Mouse (Mus musculus) cerebellum, adult 2 months (tissue): ENCODE results near the gene Mrps14. TPM values are rescaled to one million over a fixed set of nuclear protein-coding genes. Genes with fewer than 3 reads are reported as not detected.
A peak's percentile ranks its signal among the peaks of the same experiment; 100 is the strongest.

Source experiments
- DNase-seq, 2 experiments: peaks; one replicate each; pipeline ENCODE4 v3.0.0; 2021
- H3K27ac ChIP-seq: fragments of 200-500 bp; 2 replicates; pipeline ENCODE4 v1.5.1; 2012; ENCODE audit warnings: low read length, control low read depth, inconsistent platforms; ENCODE audit not compliant: insufficient read depth
- H3K27me3 ChIP-seq: fragments of 200-500 bp; 2 replicates; pipeline ENCODE4 v1.6.1; 2012; ENCODE audit warnings: inconsistent platforms, mild to moderate bottlenecking, low read length, moderate library complexity; ENCODE audit not compliant: control insufficient read depth, insufficient read depth
- H3K4me1 ChIP-seq: fragments of 200-500 bp; 2 replicates; pipeline ENCODE4 v1.6.1; 2011; ENCODE audit warnings: low read length; ENCODE audit not compliant: control insufficient read depth, insufficient read depth
- H3K4me3 ChIP-seq: fragments of 200-500 bp; replicated peaks from 2 replicates; pipeline ENCODE3; 2011; ENCODE audit warnings: mild to moderate bottlenecking, low read depth, low read length, control low read depth; ENCODE audit not compliant: insufficient read depth
- CTCF ChIP-seq: fragments of 200-500 bp; IDR thresholded peaks from 2 replicates; pipeline ENCODE4 v1.5.1; 2011; ENCODE audit warnings: low read depth, mild to moderate bottlenecking, control low read depth, low read length, moderate library complexity, borderline replicate concordance; ENCODE audit not compliant: insufficient read depth
- POLR2A ChIP-seq: fragments of 200-500 bp; IDR thresholded peaks from 2 replicates; pipeline ENCODE4 v1.6.1; 2011; ENCODE audit warnings: low read length, control low read depth, borderline replicate concordance; ENCODE audit not compliant: insufficient read depth
- whole genome bisulfite sequencing: fragments of 180-500 bp; shearing (Covaris S2); methylation state at CpG from one replicate; pipeline ENCODE4 v1.1.7; 2018; 5-methylcytosine and 5-hydroxymethylcytosine counted together
- polyA plus RNA-seq: library from polyadenylated mRNA; depleted of rRNA; stranded (reverse); fragments of >200 nt; gene quantifications from 2 replicates; pipeline ENCODE4 v1.2.3, GENCODE M21; 2012; rRNA removed

Mrps14 gene
- polyA plus RNA-seq, 1 experiment, result 56.0 TPM

GRCm38 (mm10) chr1:160246844-160247243 is 51.8 kb downstream of the Mrps14 start:
- peak in 1 of 2 experiments; percentile 49 for DNase-seq
- TF ChIP-seq POLR2A (no peak), CTCF (no peak)
- no peaks in the 10 kb centered on the region for H3K27me3 ChIP-seq
- 46% methylated on average over 4 of the region's 4 CpGs for whole genome bisulfite sequencing
- H3K4me3 ChIP-seq, result no peak overlapping the region
- no peak overlapping the region for H3K27ac ChIP-seq
- peaks cover 7% of the 10 kb centered on the region; the same call in 1 of the 2 replicates for H3K4me1 ChIP-seq

- WGBS, result 86% methylated on average over 9 of the region's 9 CpGs
- TF ChIP-seq POLR2A (no peak), CTCF (no peak)
- DNase-seq, result no peak
- peaks cover 7% of the 10 kb centered on the region; the same call in 1 of the 2 replicates for H3K4me1 ChIP-seq
- H3K27me3 ChIP-seq, result no peaks in the 10 kb centered on the region
- no peak overlapping the region for H3K4me3 ChIP-seq
- H3K27ac ChIP-seq, result no peak overlapping the region
Measured at GRCm38 (mm10) chr1:160247473-160247872, 52.5 kb downstream of the Mrps14 start.

DNA sequence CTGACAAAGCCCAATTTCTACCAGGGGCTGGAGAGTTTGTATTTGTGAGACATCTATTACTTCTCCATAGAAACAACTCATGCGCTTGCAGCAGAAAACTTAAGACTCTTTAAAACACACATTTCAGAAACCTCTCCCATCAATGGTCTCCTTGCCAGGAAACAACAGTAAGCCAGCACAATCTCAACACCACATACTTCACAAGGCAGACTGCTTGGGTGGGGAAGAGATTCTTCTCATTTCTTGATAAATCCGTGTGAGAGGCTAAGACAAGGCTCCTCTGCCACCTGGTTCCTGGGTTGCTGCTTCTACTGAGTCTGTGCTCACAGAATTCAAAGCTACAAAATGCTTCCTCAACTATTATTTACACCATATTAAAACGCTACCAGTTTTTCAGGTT is 54.8 kb downstream of the Mrps14 start:
- Histone ChIP-seq H3K4me1 (peaks cover 7% of the 10 kb centered on the region; the same call in 1 of the 2 replicates), H3K27ac (no peak overlapping the region), H3K27me3 (no peaks in the 10 kb centered on the region), H3K4me3 (no peak overlapping the region)
- 84% methylated on average over 3 of the region's 3 CpGs for WGBS
- no peak for DNase-seq
- TF ChIP-seq CTCF (no peak), POLR2A (no peak)

DNA sequence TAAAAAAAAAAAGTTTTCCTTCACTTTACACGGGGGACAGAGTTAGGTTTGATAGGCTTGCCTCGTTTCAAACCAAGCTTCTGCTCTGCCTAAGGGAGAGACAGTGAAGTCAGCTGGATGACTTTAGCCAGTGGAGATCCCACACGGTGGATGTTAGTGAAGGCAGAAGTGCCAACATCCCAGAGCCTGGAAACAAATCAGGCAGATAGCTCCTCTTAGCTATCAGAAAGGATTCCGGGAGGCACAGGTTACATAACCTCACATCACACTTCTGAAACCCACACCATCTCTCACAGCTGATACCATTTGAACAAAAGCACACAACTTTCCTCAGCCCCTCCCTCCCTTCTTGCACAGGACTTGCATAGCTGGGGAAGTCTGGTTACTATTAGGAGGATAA is 55.8 kb downstream of the Mrps14 start:
- DNase-seq, result no peak
- H3K4me3 ChIP-seq, result no peak overlapping the region
- no peak for TF ChIP-seq POLR2A
- no peak for TF ChIP-seq CTCF
- H3K27me3 ChIP-seq, result no peaks in the 10 kb centered on the region
- WGBS, result 58% methylated on average over 4 of the region's 4 CpGs
- no peak overlapping the region for H3K27ac ChIP-seq
- peaks cover 7% of the 10 kb centered on the region; the same call in 1 of the 2 replicates for H3K4me1 ChIP-seq

DNA sequence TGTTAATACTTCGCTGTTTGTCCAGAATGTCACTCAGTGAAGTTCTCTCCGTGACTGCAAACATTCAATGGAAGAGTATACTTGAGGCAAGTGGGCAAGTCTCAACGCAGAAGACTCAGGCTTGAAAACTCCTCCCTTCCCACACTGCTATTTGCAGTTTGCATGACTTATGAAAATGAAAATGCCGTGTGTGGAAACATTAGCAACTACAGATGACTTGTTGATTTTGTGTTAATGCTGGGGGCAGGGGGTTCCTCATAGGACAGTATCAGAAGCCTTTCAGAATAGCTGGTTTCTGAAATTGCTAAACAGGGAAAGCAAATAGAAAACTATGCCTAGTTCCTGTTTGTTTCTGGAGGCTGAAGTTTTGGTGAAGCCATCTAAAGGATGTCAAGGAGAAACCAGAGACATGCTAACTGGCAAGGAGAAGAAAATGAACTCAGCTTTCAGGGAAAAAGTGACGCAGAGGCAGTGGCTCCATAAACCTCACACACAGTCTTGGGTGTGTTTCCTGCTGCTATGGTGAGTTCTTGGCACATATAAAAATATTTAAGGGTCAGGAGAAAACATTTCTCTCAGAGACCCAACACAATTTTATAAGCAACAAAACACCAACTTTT is 56.5 kb downstream of the Mrps14 start:
- no peaks in the 10 kb centered on the region for H3K27me3 ChIP-seq
- H3K27ac ChIP-seq, result no peak overlapping the region
- DNase-seq, result no peak
- no peak for TF ChIP-seq POLR2A
- no peak for TF ChIP-seq CTCF
- 83% methylated on average over 5 of the region's 5 CpGs for WGBS
- H3K4me1 ChIP-seq, result peaks cover 3% of the 10 kb centered on the region; the same call in 1 of the 2 replicates
- H3K4me3 ChIP-seq, result no peak overlapping the region

Other genes with a start within 250 kb of the Mrps14 start
- gene 4930523C07Rik, start 150.8 kb upstream of the Mrps14 start, polyA plus RNA-seq, result 2.4 and 6.0 TPM in 2 replicates
- gene Tnn, start 41.6 kb upstream of the Mrps14 start, polyA plus RNA-seq, result 0.38 and 0.48 TPM in 2 replicates
- gene Cacybp, start 17.7 kb downstream of the Mrps14 start, polyA plus RNA-seq, result 49.8 and 55.9 TPM in 2 replicates